Mouse (Mus musculus) cerebellum, adult 2 months (tissue): Measurements from ENCODE around the gene Ccl22. TPM values are rescaled to one million over a fixed set of nuclear protein-coding genes. Genes with fewer than 3 reads are reported as not detected.

Experiments
- DNase-seq, 2 experiments: peaks; one replicate each; pipeline ENCODE4 v3.0.0; 2021
- H3K27ac ChIP-seq: fragments of 200-500 bp; 2 replicates; pipeline ENCODE4 v1.5.1; 2012; ENCODE audit warnings: low read length, control low read depth, inconsistent platforms; ENCODE audit not compliant: insufficient read depth
- H3K27me3 ChIP-seq: fragments of 200-500 bp; 2 replicates; pipeline ENCODE4 v1.6.1; 2012; ENCODE audit warnings: inconsistent platforms, mild to moderate bottlenecking, low read length, moderate library complexity; ENCODE audit not compliant: control insufficient read depth, insufficient read depth
- H3K4me1 ChIP-seq: fragments of 200-500 bp; 2 replicates; pipeline ENCODE4 v1.6.1; 2011; ENCODE audit warnings: low read length; ENCODE audit not compliant: control insufficient read depth, insufficient read depth
- H3K4me3 ChIP-seq: fragments of 200-500 bp; replicated peaks from 2 replicates; pipeline ENCODE3; 2011; ENCODE audit warnings: mild to moderate bottlenecking, low read depth, low read length, control low read depth; ENCODE audit not compliant: insufficient read depth
- CTCF ChIP-seq: fragments of 200-500 bp; IDR thresholded peaks from 2 replicates; pipeline ENCODE4 v1.5.1; 2011; ENCODE audit warnings: low read depth, mild to moderate bottlenecking, control low read depth, low read length, moderate library complexity, borderline replicate concordance; ENCODE audit not compliant: insufficient read depth
- POLR2A ChIP-seq: fragments of 200-500 bp; IDR thresholded peaks from 2 replicates; pipeline ENCODE4 v1.6.1; 2011; ENCODE audit warnings: low read length, control low read depth, borderline replicate concordance; ENCODE audit not compliant: insufficient read depth
- WGBS: fragments of 180-500 bp; shearing (Covaris S2); methylation state at CpG from one replicate; pipeline ENCODE4 v1.1.7; 2018; 5-methylcytosine and 5-hydroxymethylcytosine counted together
- polyA plus RNA-seq: library from polyadenylated mRNA; depleted of rRNA; stranded (reverse); fragments of >200 nt; gene quantifications from 2 replicates; pipeline ENCODE4 v1.2.3, GENCODE M21; 2012

Gene Ccl22
- polyA plus RNA-seq, 1 experiment, result 0.21 TPM

- WGBS, result 45% methylated on average over 6 of the region's 6 CpGs
- TF ChIP-seq CTCF, result no peak
- H3K27me3 ChIP-seq, result no peaks in the 10 kb centered on the region
- H3K27ac ChIP-seq, result no peak overlapping the region
- DNase-seq, result no peak
- no peak overlapping the region for H3K4me3 ChIP-seq
- no peaks in the 10 kb centered on the region for H3K4me1 ChIP-seq
These were observed 5.6 kb upstream of the Ccl22 start for GRCm38 (mm10) chr8:94739829-94740228.

DNA sequence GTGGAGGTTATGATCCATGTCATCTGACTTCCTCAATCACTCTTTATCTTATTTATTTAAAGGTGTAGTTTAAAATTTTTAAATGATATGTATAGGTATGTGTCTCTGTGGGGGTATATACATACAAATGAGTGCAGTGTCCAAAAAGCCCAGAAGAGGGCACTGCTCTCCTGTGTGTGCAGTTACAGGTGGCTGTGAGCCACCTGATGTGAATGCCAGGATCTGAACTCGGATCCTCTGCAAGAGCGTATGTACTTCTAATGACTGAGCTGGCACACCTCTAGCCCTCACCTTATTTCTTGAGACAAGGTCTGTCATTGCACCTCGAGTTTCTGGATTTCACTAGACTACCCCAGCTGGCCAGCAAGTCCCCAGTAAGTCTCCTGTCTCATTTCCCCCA is 4.8 kb upstream of the Ccl22 start:
- Histone ChIP-seq H3K4me1 (no peaks in the 10 kb centered on the region), H3K4me3 (no peak overlapping the region), H3K27me3 (no peaks in the 10 kb centered on the region), H3K27ac (no peak overlapping the region)
- no peak for DNase-seq
- WGBS, result 82% methylated on average over 3 of the region's 3 CpGs
- TF ChIP-seq CTCF (no peak), POLR2A (no peak)

- 85% methylated on average over 4 of the region's 4 CpGs for WGBS
- Histone ChIP-seq H3K27ac (no peak overlapping the region), H3K4me1 (no peaks in the 10 kb centered on the region), H3K27me3 (no peaks in the 10 kb centered on the region), H3K4me3 (no peak overlapping the region)
- TF ChIP-seq CTCF (no peak), POLR2A (no peak)
- DNase-seq, result no peak
These were observed 3.7 kb upstream of the Ccl22 start for GRCm38 (mm10) chr8:94741726-94742125.

- H3K4me3 ChIP-seq, result no peak overlapping the region
- H3K27me3 ChIP-seq, result no peaks in the 10 kb centered on the region
- no peak for TF ChIP-seq CTCF
- no peak for TF ChIP-seq POLR2A
- WGBS, result 91% methylated on average over 5 of the region's 5 CpGs
- no peak overlapping the region for H3K27ac ChIP-seq
- no peaks in the 10 kb centered on the region for H3K4me1 ChIP-seq
- DNase-seq, result no peak
These were observed 906 bp upstream of the Ccl22 start for GRCm38 (mm10) chr8:94744484-94744883.

DNA sequence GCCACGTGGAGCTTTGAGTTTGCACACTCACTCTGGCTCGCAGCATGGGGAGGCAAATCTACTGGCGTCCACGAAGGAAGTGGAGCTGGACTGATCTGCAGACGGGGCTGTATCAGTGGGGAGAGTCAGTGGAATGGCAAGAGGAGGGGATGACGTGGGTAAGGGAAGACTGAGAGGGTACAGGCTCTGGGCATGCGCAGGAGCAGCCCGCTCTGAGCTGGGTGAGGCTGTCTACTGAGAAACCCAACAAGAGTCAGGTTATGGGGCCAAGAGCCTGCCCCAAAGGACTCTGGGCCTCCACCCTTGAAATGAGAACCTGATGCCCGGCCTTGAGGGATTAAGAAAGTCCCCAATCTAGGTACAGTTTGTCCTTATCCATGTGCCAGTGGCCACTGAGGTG is 418 bp upstream of the Ccl22 start:
- H3K27ac ChIP-seq, result no peak overlapping the region
- H3K4me3 ChIP-seq, result no peak overlapping the region
- WGBS, result 80% methylated on average over 9 of the region's 9 CpGs
- TF ChIP-seq CTCF, result no peak
- TF ChIP-seq POLR2A, result no peak
- no peaks in the 10 kb centered on the region for H3K27me3 ChIP-seq
- no peaks in the 10 kb centered on the region for H3K4me1 ChIP-seq
- no peak for DNase-seq

- WGBS, result 78% methylated on average over 8 of the region's 8 CpGs
- Histone ChIP-seq H3K27ac (no peak overlapping the region), H3K27me3 (no peaks in the 10 kb centered on the region), H3K4me1 (no peaks in the 10 kb centered on the region), H3K4me3 (no peak overlapping the region)
- DNase-seq, result no peak
- TF ChIP-seq POLR2A (no peak), CTCF (no peak)
These were observed 1.4 kb downstream of the Ccl22 start for GRCm38 (mm10) chr8:94746832-94747231.

GRCm38 (mm10) chr8:94748363-94748762 is 3.0 kb downstream of the Ccl22 start:
- no peak for DNase-seq
- TF ChIP-seq CTCF, result no peak
- no peak for TF ChIP-seq POLR2A
- H3K27ac ChIP-seq, result no peak overlapping the region
- H3K4me1 ChIP-seq, result no peaks in the 10 kb centered on the region
- WGBS, result 59% methylated on average over 4 of the region's 4 CpGs
- H3K27me3 ChIP-seq, result no peaks in the 10 kb centered on the region
- no peak overlapping the region for H3K4me3 ChIP-seq

DNA sequence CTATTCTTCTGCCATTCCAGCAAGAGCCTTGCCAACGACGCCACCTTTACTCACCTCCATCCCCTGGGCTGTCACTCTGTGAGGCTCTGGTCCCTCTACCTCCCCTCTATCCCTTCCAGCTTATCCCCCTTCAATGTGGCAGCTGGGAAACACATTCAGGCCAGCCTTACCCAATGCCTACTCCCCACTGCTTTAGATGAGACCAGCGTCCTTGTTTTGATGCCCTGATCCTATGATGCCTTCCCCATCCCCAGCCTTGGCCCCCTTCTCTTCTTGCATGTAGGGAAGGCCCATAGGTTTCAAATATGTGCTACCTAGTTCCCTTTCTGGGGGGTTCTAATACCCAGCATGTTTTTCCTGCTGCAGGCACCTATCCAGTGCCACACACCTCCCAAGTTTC is 4.6 kb downstream of the Ccl22 start:
- TF ChIP-seq CTCF (no peak), POLR2A (no peak)
- 86% methylated on average over 3 of the region's 3 CpGs for WGBS
- Histone ChIP-seq H3K27me3 (no peaks in the 10 kb centered on the region), H3K27ac (no peak overlapping the region), H3K4me3 (no peak overlapping the region), H3K4me1 (no peaks in the 10 kb centered on the region)
- no peak for DNase-seq
